Mouse (Mus musculus) brain, embryonic 14.5 days (tissue): ENCODE measurements around the gene Tmem259. TPM values are rescaled to one million over a fixed set of nuclear protein-coding genes. Genes with fewer than 3 reads are reported as not detected.

Experiments used
- DNase-seq: peaks from one replicate; pipeline ENCODE4 v3.0.0-alpha.2; 2011; ENCODE audit warnings: low read depth
- CTCF ChIP-seq: fragments of 200-500 bp; IDR thresholded peaks from 2 replicates; pipeline ENCODE4 v1.5.1; 2012; ENCODE audit warnings: inconsistent platforms, mild to moderate bottlenecking, moderate library complexity, borderline replicate concordance; ENCODE audit not compliant: insufficient read depth, insufficient read length; ENCODE audit errors: extremely low read depth
- POLR2A ChIP-seq: fragments of 200-500 bp; IDR thresholded peaks from 2 replicates; pipeline ENCODE4 v1.6.1; 2012; ENCODE audit warnings: mild to moderate bottlenecking, inconsistent platforms, borderline replicate concordance; ENCODE audit not compliant: poor library complexity, insufficient read depth, insufficient read length, severe bottlenecking; ENCODE audit errors: extremely low read depth
- polyA plus RNA-seq: library from polyadenylated mRNA; depleted of rRNA; stranded (reverse); fragments of >200 nt; gene quantifications from 2 replicates; pipeline ENCODE4 v1.2.3, GENCODE M21; 2012

Tmem259 gene
- polyA plus RNA-seq, 1 experiment: 221 TPM

DNA sequence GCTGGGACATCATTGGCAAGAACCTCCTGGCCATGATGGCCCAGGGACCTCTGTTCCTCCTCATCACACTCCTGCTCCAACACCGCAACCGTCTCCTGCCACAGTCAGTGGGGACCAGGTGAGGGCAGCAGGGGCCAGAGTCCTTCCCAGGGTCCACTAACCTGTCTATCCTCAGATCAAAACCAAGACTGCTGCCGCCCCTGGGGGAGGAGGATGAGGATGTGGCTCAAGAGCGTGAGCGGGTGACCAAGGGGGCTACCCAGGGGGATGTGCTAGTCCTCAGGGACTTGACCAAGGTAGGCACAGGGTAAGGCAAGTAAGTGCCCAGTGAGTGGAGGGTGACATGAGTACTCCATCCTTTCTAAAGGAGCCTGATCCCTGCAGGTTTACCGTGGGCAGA lies 27.6 kb upstream of the Tmem259 start:
- no peak for DNase-seq
- TF ChIP-seq CTCF (no peak), POLR2A (no peak)

DNA sequence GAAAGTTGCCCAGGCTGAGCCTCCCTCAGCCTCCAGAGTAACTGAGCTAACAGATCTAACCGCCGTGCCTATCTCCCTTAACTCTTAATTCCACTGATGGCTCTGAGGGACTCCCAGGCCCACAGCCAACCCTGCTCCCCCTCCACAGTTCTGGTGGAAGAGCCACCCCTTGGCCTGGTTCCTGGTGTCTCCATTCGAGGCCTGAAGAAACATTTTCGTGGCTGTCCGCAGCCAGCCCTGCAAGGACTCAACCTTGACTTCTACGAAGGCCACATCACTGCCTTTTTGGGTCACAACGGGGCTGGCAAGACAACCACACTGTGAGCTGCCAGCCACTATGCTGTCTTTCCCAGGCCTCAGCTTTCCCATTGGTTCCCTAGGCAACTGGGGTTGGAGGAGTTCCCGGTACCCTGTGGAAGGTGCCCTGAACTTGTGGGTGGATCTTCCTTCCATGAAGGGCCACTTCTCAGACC lies 20.1 kb upstream of the Tmem259 start:
- DNase-seq: no peak
- TF ChIP-seq POLR2A: no peak
- no peak for TF ChIP-seq CTCF

DNA sequence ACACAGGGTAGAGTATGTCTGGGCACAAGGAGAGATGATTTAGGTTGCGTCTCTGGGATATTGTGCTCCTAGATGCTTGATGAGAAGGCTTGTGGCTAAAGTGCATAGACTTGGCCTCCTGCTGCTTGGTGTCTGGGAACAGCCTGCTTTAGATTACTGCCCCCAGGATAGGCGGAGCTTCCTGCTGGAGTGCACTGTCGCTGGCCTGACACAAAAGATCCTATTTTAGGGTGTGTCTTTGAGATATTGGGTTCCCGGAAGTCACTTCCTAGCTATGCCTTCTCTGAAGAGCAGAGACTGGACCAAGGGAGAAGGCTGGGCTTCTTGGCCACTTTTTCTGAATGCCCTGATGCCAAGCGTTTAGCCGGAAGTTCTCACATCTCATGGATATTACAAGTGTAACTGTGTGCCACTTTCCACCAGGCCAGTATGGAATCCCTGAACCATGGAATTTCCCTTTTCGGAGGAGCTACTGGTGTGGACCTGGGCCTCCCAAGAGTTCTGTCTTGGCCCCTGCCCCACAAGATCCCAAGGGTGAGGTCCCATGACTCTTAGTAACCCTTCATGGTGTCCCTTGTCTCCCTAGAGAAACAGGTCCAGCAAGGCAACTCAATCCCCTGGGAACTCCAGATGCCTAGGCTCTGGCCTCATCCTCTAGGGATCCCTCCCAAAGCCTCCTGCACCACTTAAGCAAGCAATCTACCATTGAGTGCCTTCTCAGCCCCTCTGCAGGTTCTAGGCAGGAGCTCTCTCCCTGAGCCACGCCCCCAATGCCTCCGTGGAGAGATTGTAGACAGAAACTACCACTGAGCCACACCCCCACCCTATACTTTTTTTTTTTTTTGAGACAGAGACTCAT lies 19.5 kb upstream of the Tmem259 start:
- no peak for DNase-seq
- no peak for TF ChIP-seq POLR2A
- TF ChIP-seq CTCF: no peak

DNA sequence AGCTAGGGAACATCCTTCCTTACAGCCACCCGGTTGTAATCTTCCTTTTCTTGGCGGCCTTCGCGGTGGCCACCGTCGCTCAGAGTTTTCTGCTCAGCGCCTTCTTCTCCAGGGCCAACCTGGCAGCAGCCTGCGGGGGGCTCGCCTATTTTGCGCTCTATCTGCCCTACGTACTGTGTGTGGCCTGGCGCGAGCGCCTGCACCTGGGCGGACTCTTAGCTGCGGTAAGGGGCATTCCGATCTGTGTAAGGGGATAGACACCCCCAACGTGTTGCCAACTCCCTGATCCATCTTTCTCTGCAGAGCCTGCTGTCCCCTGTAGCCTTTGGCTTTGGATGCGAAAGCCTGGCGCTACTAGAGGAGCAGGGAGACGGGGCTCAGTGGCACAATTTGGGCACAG lies 18.7 kb upstream of the Tmem259 start:
- TF ChIP-seq CTCF (no peak), POLR2A (no peak)
- DNase-seq: no peak

DNA sequence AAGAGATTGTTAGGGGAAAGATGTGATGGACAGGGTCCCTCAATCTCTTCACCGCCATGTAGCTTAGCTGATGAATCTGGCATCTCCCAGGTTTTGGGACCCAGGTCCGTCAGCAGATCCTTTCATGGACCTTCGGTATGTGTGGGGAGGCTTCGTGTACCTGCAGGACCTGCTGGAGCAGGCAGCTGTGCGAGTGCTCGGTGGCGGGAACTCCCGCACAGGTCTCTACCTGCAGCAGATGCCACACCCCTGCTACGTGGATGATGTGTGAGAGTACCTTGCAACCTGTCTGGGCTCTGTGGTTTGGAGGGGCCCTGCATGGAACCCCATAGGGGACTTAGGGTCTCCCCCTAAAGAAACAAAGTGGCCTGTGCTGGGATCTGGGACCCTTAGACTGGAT lies 17.8 kb upstream of the Tmem259 start:
- no peak for DNase-seq
- TF ChIP-seq POLR2A: no peak
- TF ChIP-seq CTCF: no peak

DNA sequence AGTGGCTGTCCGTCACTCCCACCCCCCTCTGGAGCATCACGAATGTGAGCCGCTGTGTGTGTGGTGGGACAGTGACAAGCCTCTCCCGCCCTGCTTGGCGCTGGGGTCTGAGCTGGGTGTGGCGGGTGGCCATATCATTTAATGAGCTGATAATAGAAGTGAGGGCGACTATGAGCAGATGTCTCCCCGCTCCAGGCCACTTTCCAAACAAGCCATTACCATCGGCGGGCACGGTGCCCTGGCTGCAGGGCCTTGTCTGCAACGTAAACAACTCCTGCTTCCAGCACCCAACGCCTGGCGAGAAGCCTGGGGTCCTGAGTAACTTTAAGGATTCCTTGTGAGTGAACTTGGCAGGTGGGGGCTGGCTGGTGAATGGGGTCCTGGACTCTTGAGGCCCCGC lies 13.7 kb upstream of the Tmem259 start:
- DNase-seq: peak; percentile 86
- TF ChIP-seq CTCF (no peak), POLR2A (no peak)

DNA sequence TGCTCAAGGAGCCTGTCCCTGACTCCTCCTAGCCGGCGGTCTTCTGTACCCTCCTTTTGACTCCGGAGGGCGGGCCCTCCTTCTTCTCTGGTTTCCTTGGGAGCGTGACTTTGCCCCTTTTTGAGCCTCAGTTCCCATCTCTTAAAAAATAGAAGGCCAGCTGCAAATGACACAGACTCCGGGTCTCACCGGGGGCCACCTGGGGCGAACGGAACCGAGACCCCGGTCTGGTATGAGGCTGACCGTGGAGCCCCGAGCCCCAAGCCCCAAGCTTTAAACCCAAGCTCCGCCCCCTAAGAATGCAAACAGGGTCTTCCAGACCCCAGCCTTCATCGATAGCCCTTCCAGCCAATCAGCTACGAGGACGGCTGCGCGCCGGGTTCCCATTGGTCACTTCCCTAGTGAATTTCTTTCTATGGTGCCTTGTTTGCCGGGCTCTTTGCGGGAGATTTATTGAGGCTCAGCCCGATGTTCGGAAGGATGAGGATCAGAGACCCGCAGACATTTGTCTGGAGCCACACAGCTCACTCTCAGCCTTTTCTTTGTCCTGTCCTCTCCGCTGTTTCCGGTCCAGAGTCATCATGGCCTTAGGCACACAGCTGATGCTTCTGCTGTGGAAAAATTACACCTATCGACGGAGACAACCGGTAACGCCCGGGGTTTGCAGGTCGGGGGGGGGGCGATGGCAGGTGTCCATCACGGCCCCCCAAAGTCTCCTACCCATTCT lies 13.1 kb upstream of the Tmem259 start:
- TF ChIP-seq POLR2A (no peak), CTCF (no peak)
- peak; percentile 96 for DNase-seq

DNA sequence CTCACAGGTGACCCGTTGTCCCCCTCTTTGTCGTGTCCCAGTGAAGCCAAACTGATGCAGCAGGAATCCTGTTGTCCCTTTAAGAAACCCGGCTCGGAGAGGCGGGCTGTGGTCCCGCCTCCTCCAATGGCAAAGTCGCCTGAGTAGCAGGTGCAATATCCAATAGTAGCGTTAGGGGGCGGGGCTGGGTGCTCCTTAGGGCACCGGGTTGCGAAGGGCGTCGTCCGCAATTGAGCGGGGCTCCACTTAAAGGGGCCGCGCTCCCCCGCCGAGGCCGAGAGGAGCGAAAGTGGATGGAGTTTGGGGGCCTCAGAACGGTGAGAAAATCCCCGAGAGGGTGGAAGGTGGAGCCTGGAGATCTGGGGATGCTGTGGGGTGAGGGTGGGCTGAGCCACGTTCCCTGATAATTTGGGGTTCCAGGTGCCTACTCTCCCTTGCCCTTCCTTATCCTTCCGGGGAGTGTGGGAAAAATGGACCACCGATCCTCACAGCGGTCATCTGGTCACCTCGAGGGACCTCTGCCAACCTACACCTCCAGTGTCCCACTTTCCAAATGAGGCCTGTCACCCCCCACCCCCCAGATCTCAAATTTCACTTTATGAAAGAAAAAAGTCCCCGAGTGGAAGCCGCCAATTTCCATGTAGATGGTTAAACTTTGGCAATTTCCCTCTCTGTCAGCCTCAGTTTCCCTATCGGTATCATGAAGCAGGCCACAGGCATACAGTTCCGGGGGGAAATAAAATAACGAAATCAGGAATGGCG lies 12.3 kb upstream of the Tmem259 start, which contains the start of gene Abca7:
Gene Abca7, plus strand, starts transcription at position 223 of the 762 bp plus-strand sequence.
- DNase-seq: peak; percentile 98
- no peak for TF ChIP-seq POLR2A
- TF ChIP-seq CTCF: no peak

DNA sequence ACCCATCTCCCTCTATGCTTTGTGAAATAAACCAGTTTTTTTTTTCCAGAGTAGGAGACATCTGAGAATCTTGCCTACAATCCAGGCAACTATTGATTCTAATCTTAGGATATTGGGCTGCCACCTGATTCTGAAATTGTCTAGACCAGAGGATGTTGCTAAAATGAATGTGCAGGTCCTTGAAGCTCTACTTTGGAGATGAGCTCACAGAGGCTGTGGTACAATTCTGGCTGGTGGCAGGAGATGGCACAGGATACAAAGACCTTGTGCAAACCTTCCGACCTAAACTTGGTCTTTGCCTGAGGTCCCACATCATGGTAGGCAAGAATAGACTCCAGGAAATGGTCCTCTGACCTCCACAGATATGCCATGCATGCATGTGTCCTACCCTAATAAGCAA lies 11.5 kb upstream of the Tmem259 start:
- TF ChIP-seq POLR2A (no peak), CTCF (no peak)
- DNase-seq: no peak

DNA sequence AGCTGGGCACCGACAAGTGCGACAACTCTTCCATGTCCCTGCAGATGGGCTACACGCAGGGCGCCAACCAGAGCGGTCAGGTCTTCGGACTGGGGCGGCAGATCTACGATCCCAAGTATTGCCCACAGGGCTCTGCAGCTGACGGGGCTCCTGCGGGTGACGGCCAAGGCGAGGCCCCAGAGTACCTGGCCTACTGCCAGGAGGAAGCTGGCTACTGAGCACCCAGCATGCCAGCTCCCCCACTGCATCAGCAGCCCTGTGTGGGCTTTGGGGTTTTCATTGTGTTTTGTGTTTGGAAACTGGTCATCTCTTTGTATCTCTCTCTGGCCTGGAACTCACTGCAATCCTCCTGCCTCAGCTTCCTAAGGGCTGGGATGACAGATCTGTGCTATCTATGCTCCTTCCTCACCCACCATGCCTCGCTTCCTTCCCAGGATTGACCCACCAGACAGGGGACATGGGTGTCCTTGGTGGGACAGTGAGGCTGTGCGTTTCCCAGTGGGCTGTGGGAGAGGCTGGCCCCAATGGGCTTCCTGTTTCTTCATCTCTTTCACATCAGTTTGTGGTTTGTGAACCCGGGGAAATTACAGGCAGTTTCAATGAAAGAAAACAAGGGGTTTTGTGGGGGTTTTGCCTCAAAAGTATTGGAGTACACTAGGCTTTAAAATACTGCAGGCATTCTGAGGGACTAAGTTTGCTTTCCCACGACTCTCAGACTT lies 10.4 kb upstream of the Tmem259 start:
- TF ChIP-seq POLR2A (no peak), CTCF (no peak)
- no peak for DNase-seq

DNA sequence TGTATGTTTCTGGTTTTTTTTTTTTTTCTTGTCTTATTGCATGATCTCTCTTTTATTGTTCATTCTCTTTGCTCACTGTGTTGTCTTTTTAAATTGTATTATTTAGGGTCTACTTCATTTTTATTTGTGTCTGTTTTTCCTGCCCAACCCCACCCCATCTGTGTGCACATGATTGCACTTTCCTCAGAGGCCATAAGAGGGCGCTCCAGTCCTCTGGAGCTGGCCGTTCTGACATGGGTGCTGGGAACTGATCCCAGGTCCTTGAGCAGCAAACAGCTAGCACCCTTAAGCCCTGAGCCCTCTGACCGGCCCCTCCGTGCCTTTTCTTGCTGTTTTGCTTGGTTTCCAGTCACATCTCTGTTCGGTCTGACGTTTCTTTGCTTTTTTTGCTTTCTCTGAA lies 7.4 kb upstream of the Tmem259 start:
- no peak for DNase-seq
- TF ChIP-seq CTCF (peak; percentile 13; the same call in 1 of the 2 replicates), POLR2A (no peak)

DNA sequence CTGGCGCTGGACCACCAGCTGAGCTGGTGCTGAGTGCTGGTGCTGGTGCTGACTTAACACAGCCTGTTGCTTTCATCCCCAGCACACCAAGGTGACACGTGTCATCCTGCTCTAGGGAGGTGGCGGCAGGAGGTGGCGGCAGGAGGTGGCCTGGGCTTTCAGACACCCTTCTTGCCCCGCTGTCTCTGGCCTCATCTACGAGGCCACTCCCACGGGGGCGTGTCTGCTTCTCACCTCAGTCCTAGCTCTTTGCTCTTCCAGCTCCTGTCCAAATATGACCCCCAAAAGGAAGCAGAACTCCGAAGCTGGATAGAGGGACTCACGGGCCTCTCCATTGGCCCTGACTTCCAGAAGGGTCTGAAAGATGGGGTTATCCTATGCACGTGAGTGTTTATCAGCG lies 7.0 kb upstream of the Tmem259 start:
- no peak for DNase-seq
- TF ChIP-seq CTCF (no peak), POLR2A (no peak)
